Comparison of ENCODE assay signal across 21 mouse cellular contexts in genomic region chr14:50348796-50349195, GRCm38 (mm10). TPM values are rescaled to one million over a fixed set of nuclear protein-coding genes. Genes with fewer than 3 reads are reported as not detected.
"Had no signal": no experiment of that assay in that cellular context is flagged by ENCODE, and none has a peak within 500 bp of the region (broad histone marks: within the 10 kb centered on the region; RNA-seq: fewer than 3 reads in every experiment).

Gene Olfr735 (minus strand): TSS chr14:50348872.

- H3K9me3 ChIP-seq: neural tube, embryonic 12.5 days; neural tube, embryonic 13.5 days; stomach, embryonic 15.5 days had no signal

- H3K36me3 ChIP-seq: neural tube, embryonic 12.5 days; neural tube, embryonic 13.5 days; stomach, embryonic 15.5 days had no signal

- H3K4me3 ChIP-seq: neural tube, embryonic 12.5 days; neural tube, embryonic 13.5 days; stomach, embryonic 15.5 days had no signal

- H3K27ac ChIP-seq: neural tube, embryonic 12.5 days; neural tube, embryonic 13.5 days; stomach, embryonic 15.5 days; stomach, postnatal 0 days had no signal

- H3K27me3 ChIP-seq: neural tube, embryonic 12.5 days; neural tube, embryonic 13.5 days; stomach, embryonic 15.5 days had no signal

- DNase-seq: retina, postnatal 1 day; right cerebral cortex, adult 18-20 months; right cerebral cortex, postnatal 14 days; right cerebral cortex, postnatal 25 days; right cerebral cortex, postnatal 4 days; spleen, adult 18-20 months; thymus, adult 18-20 months; thymus, adult 2 months; thymus, postnatal 14 days; thymus, postnatal 25 days; thymus, postnatal 36 days; thymus, postnatal 4 days had no signal

- H3K4me2 ChIP-seq: neural tube, embryonic 12.5 days; neural tube, embryonic 13.5 days; stomach, embryonic 15.5 days had no signal

- H3K9ac ChIP-seq: neural tube, embryonic 12.5 days; neural tube, embryonic 13.5 days; stomach, embryonic 15.5 days had no signal

- H3K4me1 ChIP-seq: neural tube, embryonic 12.5 days; neural tube, embryonic 13.5 days; stomach, embryonic 15.5 days had no signal

RNA-seq across cellular contexts. Expression of gene Olfr735, which starts in this region (rescaled TPM):
- total RNA-seq: neutrophil, adult 5-6 weeks had no signal
- polyA plus RNA-seq: neural tube, embryonic 12.5 days; neural tube, embryonic 13.5 days; small intestine, adult 2 months; spleen, adult 2 months; stomach, embryonic 14.5 days; stomach, embryonic 15.5 days; stomach, embryonic 16.5 days; stomach, postnatal 0 days; thymus, adult 2 months had no signal
